Mouse (Mus musculus) kidney, postnatal 25 days (tissue): Measurements from ENCODE around the gene Dcakd.

ENCODE experiments used
- DNase-seq, 2 experiments: peaks; one replicate each; pipeline ENCODE4 v3.0.0; 2021; ENCODE audit warnings: mixed read lengths in 2 of 2

Dcakd gene

GRCm38 (mm10) chr11:103028176-103028891 is at the start of gene Dcakd, which contains the start of gene Nmt1:
Gene Dcakd (minus strand): TSS chr11:103028333.
Gene Nmt1 (plus strand): TSS chr11:103028190.
- peak; percentile 94 to 98 for DNase-seq

GRCm38 (mm10) chr11:103076581-103076980 is 48.4 kb upstream of the Dcakd start:
- no peak for DNase-seq

- no peak for DNase-seq
Observed at GRCm38 (mm10) chr11:103076010-103076409, 47.9 kb upstream of the Dcakd start.

GRCm38 (mm10) chr11:103074796-103075323 is 46.7 kb upstream of the Dcakd start:
- no peak for DNase-seq

GRCm38 (mm10) chr11:103074121-103074650 is 46.1 kb upstream of the Dcakd start:
- DNase-seq, result no peak

- no peak for DNase-seq
Observed at GRCm38 (mm10) chr11:103073671-103074070, 45.5 kb upstream of the Dcakd start.

- DNase-seq, result peak in 1 of 2 experiments; percentile 28
Observed at GRCm38 (mm10) chr11:103070322-103070880, 42.3 kb upstream of the Dcakd start.

- peak in 1 of 2 experiments; percentile 32 for DNase-seq
Observed at GRCm38 (mm10) chr11:103069731-103070130, 41.6 kb upstream of the Dcakd start.

GRCm38 (mm10) chr11:103068884-103069283 is 40.8 kb upstream of the Dcakd start:
- peak in 1 of 2 experiments; percentile 29 for DNase-seq

- DNase-seq, result peak in 1 of 2 experiments; percentile 8
Observed at GRCm38 (mm10) chr11:103068272-103068671, 40.1 kb upstream of the Dcakd start.

- DNase-seq, result peak in 1 of 2 experiments; percentile 40
Observed at GRCm38 (mm10) chr11:103067457-103068001, 39.4 kb upstream of the Dcakd start.

GRCm38 (mm10) chr11:103067051-103067361 is 38.9 kb upstream of the Dcakd start:
- DNase-seq, result no peak

- DNase-seq, result peak in 1 of 2 experiments; percentile 23
Observed at GRCm38 (mm10) chr11:103066191-103067050, 38.3 kb upstream of the Dcakd start.

GRCm38 (mm10) chr11:103058499-103059085 is 30.5 kb upstream of the Dcakd start:
- DNase-seq, result no peak

GRCm38 (mm10) chr11:103056636-103057035 is 28.5 kb upstream of the Dcakd start:
- no peak for DNase-seq

- DNase-seq, result peak; percentile 62 to 90
Observed at GRCm38 (mm10) chr11:103054798-103055197, 26.7 kb upstream of the Dcakd start.

- no peak for DNase-seq
Observed at GRCm38 (mm10) chr11:103053191-103054076, 25.3 kb upstream of the Dcakd start.

- DNase-seq, result no peak
Observed at GRCm38 (mm10) chr11:103052078-103052477, 23.9 kb upstream of the Dcakd start.

GRCm38 (mm10) chr11:103051249-103051691 is 23.1 kb upstream of the Dcakd start:
- DNase-seq, result peak in 1 of 2 experiments; percentile 57

- no peak for DNase-seq
Observed at GRCm38 (mm10) chr11:103050153-103050552, 22.0 kb upstream of the Dcakd start.

- no peak for DNase-seq
Observed at GRCm38 (mm10) chr11:103049611-103050010, 21.5 kb upstream of the Dcakd start.
